Mouse (Mus musculus): ENCODE measurements around the gene Cideb. TPM values are rescaled to one million over a fixed set of nuclear protein-coding genes. Genes with fewer than 3 reads are reported as not detected.

Cideb gene
- total RNA-seq, 1 experiment from 2014 or later: not detected

- ATAC-seq (ENCODE audit: extremely low read depth, insufficient number of reproducible peaks, low FRiP score, poor library complexity, severe bottlenecking): peak; percentile 44; the same call in 1 of the 2 replicates
Measured at GRCm38 (mm10) chr14:55727889-55728685, 30.2 kb downstream of the Cideb start.

GRCm38 (mm10) chr14:55726261-55726660 is 32.0 kb downstream of the Cideb start:
- ATAC-seq (ENCODE audit: extremely low read depth, insufficient number of reproducible peaks, low FRiP score, poor library complexity, severe bottlenecking): no peak

- ATAC-seq (ENCODE audit: extremely low read depth, insufficient number of reproducible peaks, low FRiP score, poor library complexity, severe bottlenecking): peak; percentile 61
Measured at GRCm38 (mm10) chr14:55724411-55724871, 33.8 kb downstream of the Cideb start.

DNA sequence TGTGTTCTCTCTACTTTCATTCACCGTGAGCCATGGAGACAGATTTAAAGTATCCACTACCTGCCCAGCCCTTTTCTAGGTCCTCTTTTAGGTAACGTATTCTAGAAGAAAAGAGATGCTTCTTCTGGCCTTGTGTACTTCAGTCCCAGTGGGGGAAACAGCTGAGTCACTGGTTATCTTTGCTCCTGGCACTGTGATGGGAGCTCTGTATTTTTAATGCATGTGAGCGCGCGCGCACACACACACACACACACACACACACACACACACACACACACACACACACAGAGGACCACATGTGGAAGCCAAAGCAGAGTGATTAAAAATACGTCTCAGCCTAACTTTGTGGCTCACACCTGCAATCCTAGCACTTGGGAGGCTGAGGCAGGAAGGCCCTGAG is 34.8 kb downstream of the Cideb start:
- no peak for ATAC-seq (ENCODE audit: extremely low read depth, insufficient number of reproducible peaks, low FRiP score, poor library complexity, severe bottlenecking)

DNA sequence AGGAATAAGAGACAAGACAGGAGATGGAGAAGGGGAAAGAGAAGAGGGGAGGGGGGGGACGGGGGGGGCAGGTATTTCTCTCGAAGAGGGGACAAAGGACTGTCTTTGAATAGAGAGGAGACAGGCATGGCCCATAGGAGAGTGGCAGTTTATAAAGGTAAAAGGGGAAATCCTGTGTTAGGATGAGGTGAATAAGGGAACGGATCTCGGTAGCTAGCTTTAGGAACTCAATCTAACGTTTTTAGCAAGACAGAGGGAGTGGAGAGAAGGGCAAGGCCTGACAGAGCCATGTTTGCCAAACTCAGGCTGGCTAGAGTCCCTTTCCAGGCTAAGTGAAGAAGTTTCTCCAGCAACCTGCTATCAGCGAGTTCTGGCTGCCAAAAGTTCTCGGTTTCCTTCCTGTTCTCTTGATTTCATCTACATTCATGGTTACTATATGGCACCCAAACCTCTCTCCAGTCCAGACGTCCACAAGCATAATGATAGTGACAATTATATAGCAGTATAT is 35.8 kb downstream of the Cideb start:
- no peak for ATAC-seq (ENCODE audit: extremely low read depth, insufficient number of reproducible peaks, low FRiP score, poor library complexity, severe bottlenecking)

- peak; percentile 72 for ATAC-seq (ENCODE audit: extremely low read depth, insufficient number of reproducible peaks, low FRiP score, poor library complexity, severe bottlenecking)
Measured at GRCm38 (mm10) chr14:55721700-55722437, 36.4 kb downstream of the Cideb start, which contains the start of gene Rabggta. TSS of gene Rabggta (minus strand) at chr14:55722263.

- no peak for ATAC-seq (ENCODE audit: extremely low read depth, insufficient number of reproducible peaks, low FRiP score, poor library complexity, severe bottlenecking)
Measured at GRCm38 (mm10) chr14:55721076-55721475, 37.2 kb downstream of the Cideb start.

- ATAC-seq (ENCODE audit: extremely low read depth, insufficient number of reproducible peaks, low FRiP score, poor library complexity, severe bottlenecking): no peak
Measured at GRCm38 (mm10) chr14:55720666-55721065, 37.6 kb downstream of the Cideb start.

DNA sequence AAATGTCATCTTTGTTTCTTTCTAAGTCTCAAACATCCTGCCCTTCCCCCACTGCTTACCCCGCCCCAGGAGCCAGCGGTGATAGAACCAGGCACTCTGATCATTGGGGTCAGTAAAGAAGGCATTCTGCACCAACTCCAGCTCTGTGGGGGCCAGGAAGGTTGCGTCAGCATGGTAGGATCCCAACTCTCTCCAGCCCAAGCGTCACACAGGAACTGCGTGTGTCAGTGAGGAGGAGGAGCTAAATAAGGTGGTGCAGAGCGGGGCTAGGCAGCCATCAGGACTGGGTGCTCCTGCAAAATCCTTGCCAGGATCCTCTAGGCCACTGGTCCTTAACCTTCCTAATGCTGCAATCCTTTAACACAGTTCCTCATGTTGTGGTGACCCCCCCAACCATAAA is 38.5 kb downstream of the Cideb start:
- ATAC-seq (ENCODE audit: extremely low read depth, insufficient number of reproducible peaks, low FRiP score, poor library complexity, severe bottlenecking): no peak

GRCm38 (mm10) chr14:55716884-55717283 is 41.4 kb downstream of the Cideb start:
- no peak for ATAC-seq (ENCODE audit: extremely low read depth, insufficient number of reproducible peaks, low FRiP score, poor library complexity, severe bottlenecking)

DNA sequence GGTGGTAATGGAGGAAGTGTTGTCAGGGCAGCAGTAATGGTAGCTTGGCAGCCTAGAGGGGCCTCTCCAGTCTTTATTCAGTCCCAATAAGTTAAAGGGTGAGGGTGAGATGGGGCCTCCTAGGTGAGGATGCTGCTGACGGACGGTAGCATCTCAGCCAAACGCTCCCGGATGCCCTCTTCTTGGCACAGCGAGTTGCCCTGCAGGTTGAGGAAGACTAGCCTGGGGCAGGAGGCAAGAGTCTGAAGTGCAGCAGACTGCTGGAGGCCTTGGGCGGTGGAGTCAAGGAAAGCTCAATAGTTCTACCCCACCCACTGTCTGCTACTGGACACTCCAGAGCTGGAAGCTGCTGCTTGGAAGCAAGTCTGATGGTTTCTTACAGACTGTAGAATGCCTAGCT is 42.0 kb downstream of the Cideb start:
- no peak for ATAC-seq (ENCODE audit: extremely low read depth, insufficient number of reproducible peaks, low FRiP score, poor library complexity, severe bottlenecking)

- ATAC-seq (ENCODE audit: extremely low read depth, insufficient number of reproducible peaks, low FRiP score, poor library complexity, severe bottlenecking): no peak
Measured at GRCm38 (mm10) chr14:55714893-55715292, 43.4 kb downstream of the Cideb start.

DNA sequence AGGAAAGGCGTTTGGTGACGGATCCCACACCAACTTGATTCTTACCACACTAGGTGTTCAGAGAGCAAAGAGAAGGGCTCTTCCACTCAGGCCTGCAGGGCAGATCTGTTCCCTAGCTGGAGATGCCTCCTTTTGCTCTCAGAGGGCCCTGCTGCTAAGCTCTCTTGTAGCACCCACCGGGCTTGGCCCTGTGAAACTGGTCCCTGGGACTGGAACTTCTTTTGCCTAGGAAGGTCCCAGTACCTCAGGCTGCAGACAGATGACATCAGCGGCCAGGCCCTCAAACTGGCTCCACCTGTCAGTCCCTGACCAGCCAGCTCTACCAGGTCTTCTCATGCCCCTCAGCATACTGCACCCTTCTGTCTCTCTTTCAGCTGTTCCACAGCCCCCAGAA is 44.5 kb downstream of the Cideb start, which contains the start of gene Tgm1:
Gene Tgm1, minus strand, starts transcription at position 198 of the 394 bp plus-strand sequence.
- ATAC-seq (ENCODE audit: extremely low read depth, insufficient number of reproducible peaks, low FRiP score, poor library complexity, severe bottlenecking): no peak

DNA sequence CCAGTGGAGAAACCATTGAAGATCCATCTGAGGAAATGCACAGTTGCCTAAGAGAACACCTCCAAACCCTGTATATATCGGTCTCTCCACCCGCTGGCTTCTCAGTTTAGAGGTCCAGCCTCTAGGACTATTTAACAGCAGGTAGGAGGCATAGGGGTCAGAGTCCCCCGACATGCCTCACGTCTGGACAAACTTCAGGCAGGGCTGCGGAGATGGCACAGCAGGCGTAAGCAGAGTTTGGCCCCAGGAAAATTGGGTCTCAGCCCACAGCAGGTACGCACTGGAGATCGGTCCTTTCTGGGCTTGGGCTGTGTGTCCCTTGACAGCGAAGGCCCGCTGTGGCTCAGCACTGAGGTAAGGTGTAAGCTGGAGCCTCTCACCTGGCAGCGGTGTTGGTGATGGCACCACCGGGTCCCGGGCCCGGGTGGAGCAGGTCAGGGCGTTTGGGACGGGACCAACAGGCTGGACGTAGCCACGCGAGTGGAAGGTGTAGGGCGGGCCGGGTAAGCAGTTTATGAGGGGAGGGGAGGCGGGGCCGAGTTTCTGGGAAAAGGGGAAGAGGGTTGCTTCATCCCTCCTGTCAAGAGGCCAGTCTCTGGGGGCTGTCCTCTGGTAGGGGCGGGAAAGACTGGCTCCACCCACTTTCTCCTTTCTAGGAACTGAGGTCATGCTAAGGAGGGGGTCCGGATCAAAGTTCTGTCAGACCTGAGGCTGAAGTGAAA is 45.1 kb downstream of the Cideb start:
- 0 out of 2 replicates have a peak, but pooled peaks have one; percentile 13 for ATAC-seq (ENCODE audit: extremely low read depth, insufficient number of reproducible peaks, low FRiP score, poor library complexity, severe bottlenecking)

- ATAC-seq (ENCODE audit: extremely low read depth, insufficient number of reproducible peaks, low FRiP score, poor library complexity, severe bottlenecking): no peak
Measured at GRCm38 (mm10) chr14:55711786-55712185, 46.5 kb downstream of the Cideb start.

GRCm38 (mm10) chr14:55709509-55709908 is 48.7 kb downstream of the Cideb start:
- ATAC-seq (ENCODE audit: extremely low read depth, insufficient number of reproducible peaks, low FRiP score, poor library complexity, severe bottlenecking): no peak

GRCm38 (mm10) chr14:55707397-55707796 is 50.9 kb downstream of the Cideb start:
- ATAC-seq (ENCODE audit: extremely low read depth, insufficient number of reproducible peaks, low FRiP score, poor library complexity, severe bottlenecking): no peak

DNA sequence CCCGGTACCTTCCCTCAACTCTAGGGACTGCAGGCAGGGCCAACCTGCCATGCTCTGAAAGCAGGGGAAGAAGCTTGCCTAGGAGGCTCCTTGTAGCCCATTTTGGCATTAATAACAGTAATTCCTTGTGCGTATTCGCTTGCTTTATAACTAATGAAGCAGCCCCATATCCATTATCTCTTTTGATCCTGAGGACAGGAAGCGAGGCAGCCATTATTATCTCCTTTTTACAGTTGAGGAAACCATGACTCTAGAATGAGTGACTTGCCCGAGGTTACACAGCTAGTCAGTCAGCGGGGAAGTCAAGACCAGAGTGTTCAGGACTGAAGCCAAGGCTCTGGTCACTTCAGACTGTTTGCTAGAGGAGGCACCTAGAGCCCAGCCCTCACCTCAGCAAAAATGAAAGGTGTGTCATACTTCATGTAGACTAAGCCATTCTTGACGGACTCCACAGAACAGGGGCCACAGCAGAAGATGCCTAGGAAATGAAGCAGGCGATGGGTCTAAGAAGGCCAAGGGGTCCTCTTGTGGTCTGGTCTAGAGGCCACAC is 52.1 kb downstream of the Cideb start:
- ATAC-seq (ENCODE audit: extremely low read depth, insufficient number of reproducible peaks, low FRiP score, poor library complexity, severe bottlenecking): no peak
